Mouse (Mus musculus) CD4-positive naive resting alpha-beta T cell, adult 76 days (primary cell): ENCODE data around the gene Mpped2. TPM values are rescaled to one million over a fixed set of nuclear protein-coding genes. Genes with fewer than 3 reads are reported as not detected.

ENCODE experiments used
- total RNA-seq: library from RNA; stranded (reverse); gene quantifications from one replicate; pipeline ENCODE4 v1.2.4, GENCODE M21; 2023

Mpped2 gene
- not detected for total RNA-seq

DNA sequence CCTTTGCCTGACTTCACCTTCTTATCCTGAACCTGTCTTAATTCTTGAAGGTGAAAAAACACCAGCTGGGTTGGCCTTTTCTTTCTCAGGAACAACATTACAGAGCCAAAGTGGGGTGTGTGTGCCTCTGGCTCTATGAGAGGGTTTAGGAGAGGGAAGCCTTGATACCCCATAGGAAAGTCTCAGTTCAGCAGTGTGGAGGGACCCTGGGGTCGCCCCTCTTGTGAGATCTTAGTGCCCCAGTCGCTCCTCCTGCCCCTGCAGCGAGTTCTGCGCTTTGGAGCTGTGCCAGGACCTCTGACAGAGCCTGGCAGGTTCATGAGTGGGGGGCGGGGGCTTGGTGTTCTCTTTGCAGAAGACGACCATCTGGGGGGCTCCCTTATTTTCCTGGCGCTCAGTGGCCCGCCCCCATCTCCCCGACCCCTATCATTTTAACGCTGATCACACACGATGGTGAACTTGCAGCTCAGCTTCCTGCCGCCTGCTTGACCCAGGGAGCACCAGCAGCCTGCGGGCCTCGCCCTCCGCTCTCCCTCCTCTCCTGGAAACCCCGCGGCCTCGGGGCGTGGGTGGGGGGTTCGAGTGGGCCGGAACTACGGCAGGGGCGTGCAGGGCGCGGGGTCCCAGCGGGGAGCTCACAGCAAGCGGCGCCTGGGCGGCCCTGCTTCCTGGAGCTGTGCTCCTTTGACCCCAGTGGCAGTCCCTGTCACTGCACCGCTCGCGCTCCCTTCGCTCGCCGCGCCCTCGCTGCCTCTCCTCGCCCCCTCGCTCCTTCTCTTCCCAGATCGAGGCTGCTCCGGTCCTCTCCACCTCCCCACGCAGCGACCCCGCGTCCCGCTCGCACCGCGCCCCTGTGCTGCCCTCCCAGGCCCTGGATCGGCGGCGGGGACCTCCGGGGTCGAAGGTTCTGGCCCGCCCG is at the start of gene Mpped2:
Gene Mpped2, plus strand, starts transcription at position 487 of the 919 bp plus-strand sequence.

